Mouse (Mus musculus) MEL (cell line): ENCODE results near the gene Wdr24. TPM values are rescaled to one million over a fixed set of nuclear protein-coding genes. Genes with fewer than 3 reads are reported as not detected.

Experiments used
- DNase-seq: peaks from one replicate; pipeline ENCODE4 v3.0.0; 2011; ENCODE audit warnings: low read depth, low spot score
- H3K27ac ChIP-seq: 2 replicates; pipeline ENCODE4 v1.5.1; 2012; ENCODE audit warnings: low read depth, mild to moderate bottlenecking, control low read depth, low read length, moderate library complexity; ENCODE audit not compliant: control insufficient read depth
- H3K27me3 ChIP-seq, 2 experiments: fragments of 150-350 bp in 1 of 2; sonication (generic) in 1 of 2; 2 replicates each; pipeline ENCODE4 v1.6.1; 2012; ENCODE audit warnings: low read length in 2 of 2, mild to moderate bottlenecking in 2 of 2, improper control_type of control experiment in 1 of 2, moderate library complexity in 1 of 2; ENCODE audit not compliant: insufficient read depth in 2 of 2, control insufficient read depth in 1 of 2
- H3K36me3 ChIP-seq, 2 experiments: 2 replicates each; pipeline ENCODE4 v1.6.1; 2012 to 2014; ENCODE audit warnings: low read length in 2 of 2, improper control_type of control experiment in 1 of 2, inconsistent platforms in 1 of 2, mild to moderate bottlenecking in 1 of 2; ENCODE audit not compliant: insufficient read depth in 2 of 2, control insufficient read depth in 1 of 2
- H3K4me1 ChIP-seq, 2 experiments: fragments of 150-350 bp in 1 of 2; sonication (generic) in 1 of 2; 2 replicates each; pipeline ENCODE4 v1.6.1; 2012; ENCODE audit warnings: low read length in 2 of 2, improper control_type of control experiment in 1 of 2, mild to moderate bottlenecking in 1 of 2; ENCODE audit not compliant: insufficient read depth in 2 of 2, control insufficient read depth in 1 of 2
- H3K4me3 ChIP-seq, 2 experiments: fragments of 150-350 bp in 1 of 2; sonication (generic) in 1 of 2; 2 replicates each; pipeline ENCODE4 v1.5.1; 2012; ENCODE audit warnings: low read depth in 2 of 2, low read length in 2 of 2, mild to moderate bottlenecking in 2 of 2, moderate library complexity in 2 of 2, control low read depth in 1 of 2, improper control_type of control experiment in 1 of 2; ENCODE audit not compliant: control insufficient read depth in 1 of 2, insufficient read depth in 1 of 2
- H3K79me2 ChIP-seq: 2 replicates; pipeline ENCODE4 v1.6.1; 2012; ENCODE audit warnings: mild to moderate bottlenecking, low read length, moderate library complexity; ENCODE audit not compliant: control insufficient read depth, poor library complexity, insufficient read depth
- H3K9ac ChIP-seq: 2 replicates; pipeline ENCODE4 v1.6.1; 2012; ENCODE audit warnings: low read depth, mild to moderate bottlenecking, control low read depth, low read length, moderate library complexity; ENCODE audit not compliant: control insufficient read depth, poor library complexity, severe bottlenecking
- H3K9me3 ChIP-seq: fragments of 150-350 bp; sonication (generic); replicated peaks from 2 replicates; pipeline ENCODE4 v1.6.1; 2012; ENCODE audit warnings: mild to moderate bottlenecking, low read length, improper control_type of control experiment, moderate library complexity; ENCODE audit not compliant: insufficient read depth
- BHLHE40 ChIP-seq: IDR thresholded peaks from 2 replicates; pipeline ENCODE4 v1.6.1; 2012; ENCODE audit warnings: low read depth, mild to moderate bottlenecking, inconsistent platforms, low read length, improper control_type of control experiment, borderline replicate concordance
- CTCF ChIP-seq, 3 experiments: IDR thresholded peaks in 2 of 3; conservative IDR thresholded peaks in 1 of 3; 2 replicates each; pipeline ENCODE4 v1.5.1; 2011 to 2012; ENCODE audit warnings: low read length in 3 of 3, low read depth in 2 of 3, mild to moderate bottlenecking in 2 of 3, improper control_type of control experiment in 1 of 3, inconsistent platforms in 1 of 3, mixed read lengths in 1 of 3, moderate library complexity in 1 of 3; ENCODE audit not compliant: control insufficient read depth in 1 of 3, insufficient read depth in 1 of 3, poor library complexity in 1 of 3, severe bottlenecking in 1 of 3
- ELF1 ChIP-seq: IDR thresholded peaks from 2 replicates; pipeline ENCODE4 v1.6.1; 2014; ENCODE audit warnings: low read depth, mild to moderate bottlenecking, inconsistent platforms, low read length, improper control_type of control experiment, moderate library complexity
- ETS1 ChIP-seq: IDR thresholded peaks from 2 replicates; pipeline ENCODE4 v1.6.1; 2012; ENCODE audit warnings: low read depth, mild to moderate bottlenecking, inconsistent platforms, low read length, improper control_type of control experiment, moderate library complexity
- GABPA ChIP-seq: IDR thresholded peaks from 2 replicates; pipeline ENCODE4 v1.6.1; 2012; ENCODE audit warnings: low read depth, mild to moderate bottlenecking, inconsistent platforms, low read length, improper control_type of control experiment, moderate library complexity
- GATA1 ChIP-seq: IDR thresholded peaks from 2 replicates; pipeline ENCODE4 v1.6.1; 2011; ENCODE audit warnings: low read depth, low read length, improper control_type of control experiment
- MAFK ChIP-seq: IDR thresholded peaks from 2 replicates; pipeline ENCODE4 v1.6.1; 2011; ENCODE audit warnings: low read depth, mild to moderate bottlenecking, low read length, improper control_type of control experiment, borderline replicate concordance
- MAX ChIP-seq: IDR thresholded peaks from 2 replicates; pipeline ENCODE4 v1.6.1; 2011; ENCODE audit warnings: low read length, improper control_type of control experiment
- MAZ ChIP-seq: IDR thresholded peaks from 2 replicates; pipeline ENCODE4 v1.6.1; 2012; ENCODE audit warnings: low read depth, mild to moderate bottlenecking, inconsistent platforms, low read length, improper control_type of control experiment
- MEF2A ChIP-seq: IDR thresholded peaks from 2 replicates; pipeline ENCODE4 v1.6.1; 2014; ENCODE audit warnings: low read depth, mild to moderate bottlenecking, inconsistent platforms, low read length, improper control_type of control experiment; ENCODE audit not compliant: poor library complexity, insufficient replicate concordance, severe bottlenecking; ENCODE audit errors: extremely low read depth
- MXI1 ChIP-seq: IDR thresholded peaks from 2 replicates; pipeline ENCODE4 v1.6.1; 2011; ENCODE audit warnings: mild to moderate bottlenecking, low read depth, low read length, improper control_type of control experiment
- MYB ChIP-seq: IDR thresholded peaks from 2 replicates; pipeline ENCODE4 v1.6.1; 2011; ENCODE audit warnings: mild to moderate bottlenecking, low read depth, low read length, improper control_type of control experiment
- NELFE ChIP-seq: IDR thresholded peaks from 2 replicates; pipeline ENCODE4 v1.6.1; 2011; ENCODE audit warnings: low read depth, low read length, improper control_type of control experiment
- NRF1 ChIP-seq: IDR thresholded peaks from 2 replicates; pipeline ENCODE4 v1.6.1; 2014; ENCODE audit warnings: low read depth, mild to moderate bottlenecking, inconsistent platforms, low read length, improper control_type of control experiment, moderate library complexity; ENCODE audit not compliant: poor library complexity, insufficient read depth, severe bottlenecking
- POLR2A ChIP-seq, 2 experiments: IDR thresholded peaks; 2 replicates each; pipeline ENCODE4 v1.6.1; 2011 to 2012; ENCODE audit warnings: low read length in 2 of 2, mild to moderate bottlenecking in 2 of 2, control low read depth in 1 of 2, improper control_type of control experiment in 1 of 2, low read depth in 1 of 2, moderate library complexity in 1 of 2; ENCODE audit not compliant: control insufficient read depth in 1 of 2, insufficient read depth in 1 of 2, poor library complexity in 1 of 2
- RAD21 ChIP-seq: IDR thresholded peaks from 2 replicates; pipeline ENCODE4 v1.6.1; 2011; ENCODE audit warnings: mild to moderate bottlenecking, low read depth, low read length, improper control_type of control experiment
- TBP ChIP-seq: IDR thresholded peaks from 2 replicates; pipeline ENCODE4 v1.8.0; 2011; ENCODE audit warnings: low read depth, low read length, improper control_type of control experiment
- UBTF ChIP-seq: IDR thresholded peaks from 2 replicates; pipeline ENCODE4 v1.6.1; 2012; ENCODE audit warnings: low read depth, mild to moderate bottlenecking, inconsistent platforms, low read length, improper control_type of control experiment, moderate library complexity, borderline replicate concordance; ENCODE audit not compliant: insufficient read depth
- USF1 ChIP-seq: IDR thresholded peaks from 2 replicates; pipeline ENCODE4 v1.6.1; 2014; ENCODE audit warnings: low read depth, mild to moderate bottlenecking, inconsistent platforms, low read length, improper control_type of control experiment, moderate library complexity
- USF2 ChIP-seq, 2 experiments: IDR thresholded peaks; 2 replicates each; pipeline ENCODE4 v1.6.1; 2011 to 2012; ENCODE audit warnings: improper control_type of control experiment in 2 of 2, low read length in 2 of 2, borderline replicate concordance in 1 of 2, inconsistent platforms in 1 of 2, low read depth in 1 of 2, mild to moderate bottlenecking in 1 of 2; ENCODE audit not compliant: insufficient read depth in 1 of 2
- ZKSCAN1 ChIP-seq: IDR thresholded peaks from 2 replicates; pipeline ENCODE4 v1.6.1; 2012; ENCODE audit warnings: low read depth, mild to moderate bottlenecking, inconsistent platforms, low read length, improper control_type of control experiment, moderate library complexity
- polyA plus RNA-seq, 2 experiments: library from polyadenylated mRNA; stranded (reverse) in 1 of 2; unstranded in 1 of 2; fragments of >175 nt in 1 of 2; fragments of >200 nt in 1 of 2; gene quantifications; 2 replicates each; pipeline versions ENCODE4 v1.2.1 to v1.2.4; 2012; ENCODE audit warnings: low replicate concordance in 2 of 2, low read depth in 1 of 2; ENCODE audit not compliant: insufficient read length in 2 of 2, insufficient read depth in 1 of 2, missing spikeins in 1 of 2
- total RNA-seq: library from RNA; depleted of rRNA; stranded (reverse); fragments of 300-350 nt; gene quantifications from 2 replicates; pipeline ENCODE4 v1.2.3, GENCODE M21; 2012

Wdr24 gene
- total and polyA plus RNA-seq, 3 experiments: 35.0 to 38.8 TPM; not detected in 1

DNA sequence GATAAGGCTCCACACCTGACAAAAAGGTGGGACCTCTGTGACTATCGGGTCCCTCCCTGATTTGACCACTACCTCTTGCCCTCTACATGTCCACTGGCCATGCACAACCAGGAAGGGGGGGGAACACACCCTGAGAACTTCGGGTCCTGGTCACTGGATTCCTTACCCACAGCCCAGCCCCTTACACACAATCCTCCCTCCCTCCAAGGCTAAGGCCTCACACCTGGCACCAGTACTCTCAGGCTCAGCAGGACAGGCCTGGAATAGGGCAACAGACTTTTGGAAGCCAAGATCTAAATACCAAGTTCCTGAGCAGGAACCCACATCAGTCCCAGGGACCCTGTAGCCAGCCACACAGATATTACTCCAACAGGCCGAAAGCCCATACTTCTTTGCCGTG, 15.5 kb downstream of the Wdr24 start:
- Histone ChIP-seq H3K9me3 (no peaks in the 10 kb centered on the region), H3K9ac (no peak overlapping the region), H3K27me3 (no peaks in the 10 kb centered on the region), H3K4me3 (no peak overlapping the region), H3K79me2 (peaks cover 16% of the 10 kb centered on the region), H3K27ac (no peak overlapping the region), H3K36me3 (no peaks in the 10 kb centered on the region; a peak in 2 of 4 replicates), H3K4me1 (peaks cover 4 to 15% of the 10 kb centered on the region in 2 experiments; a peak in 3 of 4 replicates)
- no peak for DNase-seq
- TF ChIP-seq GABPA (no peak), CTCF (IDR thresholded peaks at IDR 0.05 in 2 of 3, conservative IDR thresholded peaks at IDR 0.05 in 1 of 3; ENCODE audit: control insufficient read depth in 1 of 3, insufficient read depth in 1 of 3, low read depth in 2 of 3, low read length in 3 of 3, poor library complexity in 1 of 3, severe bottlenecking in 1 of 3) (no peak), BHLHE40 (no peak), UBTF (no peak), ELF1 (no peak), MXI1 (no peak), USF1 (no peak), MAFK (no peak), ETS1 (no peak), MEF2A (no peak), MYB (no peak), ZKSCAN1 (no peak), RAD21 (no peak), MAX (no peak), MAZ (no peak), USF2 (IDR thresholded peaks at IDR 0.05; ENCODE audit: borderline replicate concordance in 1 of 2, insufficient read depth in 1 of 2, low read depth in 1 of 2, low read length in 2 of 2) (no peak), GATA1 (no peak)

DNA sequence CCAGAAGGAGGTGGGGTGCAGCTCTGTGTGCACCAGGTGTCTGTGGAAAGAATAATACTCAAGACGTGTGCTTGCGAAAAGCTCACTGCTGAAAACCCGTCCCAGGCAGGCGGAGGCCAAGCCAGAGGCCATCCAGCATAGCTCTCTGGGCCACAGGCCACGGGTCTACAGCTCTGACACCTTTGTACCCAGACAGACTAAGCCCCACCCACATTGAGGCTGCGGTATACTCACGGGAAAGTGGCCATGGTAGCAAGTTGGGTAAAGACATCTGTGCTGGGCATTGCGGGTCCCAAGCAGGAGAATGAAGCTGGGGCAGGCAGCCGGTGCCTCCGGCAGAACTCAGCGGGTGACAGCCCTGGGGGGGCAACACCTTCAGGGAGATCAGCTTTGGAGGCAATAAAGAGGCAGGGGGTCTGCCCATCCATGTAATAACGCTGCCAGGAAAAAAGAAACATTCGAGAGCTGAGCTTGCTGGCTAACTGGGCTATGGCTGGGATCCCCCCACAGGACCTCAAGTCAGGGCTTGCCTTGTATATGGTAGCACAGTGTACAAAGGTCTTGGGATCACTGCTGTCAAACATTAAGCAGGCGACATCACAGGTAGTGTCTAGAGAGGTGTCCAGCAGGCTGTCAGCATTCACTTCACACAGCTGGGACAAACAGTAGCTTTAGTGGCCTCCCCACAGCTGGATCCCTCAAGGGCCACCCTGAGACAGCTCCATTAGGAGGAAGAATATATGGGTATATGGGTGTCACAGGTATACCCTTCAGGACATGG, 16.2 kb downstream of the Wdr24 start:
- H3K4me1 ChIP-seq: peaks cover 3 to 10% of the 10 kb centered on the region in 2 experiments; a peak in 2 of 4 replicates
- no peak overlapping the region for H3K4me3 ChIP-seq
- H3K27ac ChIP-seq: no peak overlapping the region
- H3K36me3 ChIP-seq: no peaks in the 10 kb centered on the region; a peak in 1 of 4 replicates
- no peaks in the 10 kb centered on the region for H3K27me3 ChIP-seq
- TF ChIP-seq RAD21 (no peak), TBP (no peak), GABPA (no peak), NELFE (no peak), USF2 (IDR thresholded peaks at IDR 0.05; ENCODE audit: borderline replicate concordance in 1 of 2, insufficient read depth in 1 of 2, low read depth in 1 of 2, low read length in 2 of 2) (no peak), POLR2A (IDR thresholded peaks at IDR 0.05; ENCODE audit: control insufficient read depth in 1 of 2, insufficient read depth in 1 of 2, low read depth in 1 of 2, low read length in 2 of 2, poor library complexity in 1 of 2) (0 out of 4 replicates have a peak, but pooled peaks of 1 of the 2 experiments have one; percentile 13), NRF1 (no peak)
- no peak overlapping the region for H3K9ac ChIP-seq
- H3K79me2 ChIP-seq: peaks cover 12% of the 10 kb centered on the region
- H3K9me3 ChIP-seq: no peaks in the 10 kb centered on the region
- DNase-seq: no peak
